ENCODE assay signal across 8 mouse cellular contexts in genomic region chr3:27155051-27155855, GRCm38 (mm10). TPM values are rescaled to one million over a fixed set of nuclear protein-coding genes. Genes with fewer than 3 reads are reported as not detected.
DNase-seq lines count a peak whose midpoint lies in the region; ATAC-seq and TF ChIP-seq lines count a peak whose summit lies in the region.

No protein-coding gene starts in this region.

- no peaks in the 10 kb centered on the region; the same call in 1 of the 2 replicates for H3K36me3 ChIP-seq in thymus, adult 2 months (ENCODE audit: control insufficient read depth, insufficient read depth, low read length)
- H3K36me3 ChIP-seq in macrophage (ENCODE audit: inconsistent target) = no peaks in the 10 kb centered on the region

- TF ChIP-seq POLR2A in thymus, adult 2 months (IDR thresholded peaks at IDR 0.05; ENCODE audit: control insufficient read depth, extremely low read depth, insufficient read depth, low read length, poor library complexity) = no peak

- H3K4me3 ChIP-seq in thymus, adult 2 months (ENCODE audit: control insufficient read depth, insufficient read depth, low read length) = no peak overlapping the region
- no peak overlapping the region for H3K4me3 ChIP-seq in macrophage (ENCODE audit: inconsistent target)

- WGBS in thymus, adult 2 months = 57% methylated on average over 6 of the region's 6 CpGs
- WGBS in macrophage (ENCODE audit: missing documents) = 85% methylated on average over 6 of the region's 6 CpGs

- H3K79me2 ChIP-seq in macrophage (ENCODE audit: inconsistent target) = peaks cover 31% of the 10 kb centered on the region

- H3K27ac ChIP-seq in thymus, adult 2 months (ENCODE audit: control insufficient read depth, insufficient read depth, low read length) = peak overlapping the region; percentile 39; the same call in 1 of the 2 replicates
- 0 out of 2 replicates have a peak overlapping the region, but pooled peaks have one; percentile 5 for H3K27ac ChIP-seq in macrophage

- no peaks in the 10 kb centered on the region for H3K27me3 ChIP-seq in thymus, adult 2 months (ENCODE audit: control insufficient read depth, insufficient read depth, low read length)

- H3K4me1 ChIP-seq in thymus, adult 2 months (replicated peaks; ENCODE audit: control insufficient read depth, insufficient read depth, low read length) = peaks cover 6% of the 10 kb centered on the region

- no peak for ATAC-seq in inflammation-experienced regulatory T-cells, adult 6 months

- no peak for TF ChIP-seq CTCF in thymus, adult 2 months (IDR thresholded peaks at IDR 0.05; ENCODE audit: borderline replicate concordance, control insufficient read depth, extremely low read depth, insufficient read depth, low read length, poor library complexity)

- peak; percentile 17 for DNase-seq in thymus, adult 2 months
- DNase-seq in thymus, postnatal 36 days = no peak
- peak; percentile 12 for DNase-seq in fibroblast of lung, adult 2 months (ENCODE audit: low read depth)
- DNase-seq in kidney, postnatal 25 days = peak; percentile 72 to 78
- no peak for DNase-seq in right cerebral cortex, adult 2 months (ENCODE audit: low spot score in 2 of 2)
- no peak for DNase-seq in frontal cortex, adult 2 months (ENCODE audit: extremely low spot score in 1 of 2, low spot score in 1 of 2)

RNA-seq across cellular contexts. Expression of gene Ect2, which starts 1.6 kb away (rescaled TPM):
- polyA plus RNA-seq in thymus, adult 2 months (2012; rRNA removed) = 12.0 and 16.9 TPM in 2 replicates
- 10 to 100 TPM in 6 of 26 experiments, 1 to 10 TPM in 20; 2.1 to 30.7 (median 7.5) TPM for total RNA-seq in macrophage (2018; cell fraction: chromatin; rRNA removed)
- total RNA-seq in macrophage (2018; cell fraction: cytosol; rRNA removed) = 1 to 10 TPM in 25 of 26 experiments, under 1 TPM in 1; 0.91 to 4.3 (median 2.3) TPM
- 10 to 100 TPM in 1 of 26 experiments, 1 to 10 TPM in 24, under 1 TPM in 1; 0.94 to 19.1 (median 2.9) TPM for total RNA-seq in macrophage (2018; cell fraction: nucleus; rRNA removed)
- polyA plus RNA-seq in macrophage (2018) = 1.3 to 5.8 TPM (median 2.8 TPM) in 3 replicates
- 10 to 100 TPM in 1 of 3 experiments, 1 to 10 TPM in 2; 4.0 to 37.2 (median 6.3) TPM for polyA plus RNA-seq in inflammation-experienced regulatory T-cells, adult 6 months (2017; shearing (Covaris generic))
- polyA plus RNA-seq in frontal cortex, adult 2 months (2012; rRNA removed) = 0.69 and 0.80 TPM in 2 replicates

RNA-seq across cellular contexts. Expression of gene Nceh1, which starts 27.5 kb away (rescaled TPM):
- 37.0 and 40.5 TPM in 2 replicates for polyA plus RNA-seq in thymus, adult 2 months (2012; rRNA removed)
- 100 to 1,000 TPM in 9 of 26 experiments, 10 to 100 TPM in 17; 18.6 to 236 (median 77.9) TPM for total RNA-seq in macrophage (2018; cell fraction: chromatin; rRNA removed)
- 100 to 1,000 TPM; 111 to 455 (median 227) TPM for total RNA-seq in macrophage (2018; cell fraction: cytosol; rRNA removed)
- 100 to 1,000 TPM in 25 of 26 experiments, 10 to 100 TPM in 1; 73.4 to 406 (median 223) TPM for total RNA-seq in macrophage (2018; cell fraction: nucleus; rRNA removed)
- 212 to 280 TPM (median 251 TPM) in 3 replicates for polyA plus RNA-seq in macrophage (2018)
- 10 to 100 TPM; 21.0 to 33.3 (median 22.7) TPM for polyA plus RNA-seq in inflammation-experienced regulatory T-cells, adult 6 months (2017; shearing (Covaris generic))
- 46.9 and 49.9 TPM in 2 replicates for polyA plus RNA-seq in frontal cortex, adult 2 months (2012; rRNA removed)

Comparison
In these comparisons a context has a peak if more than half of its experiments do, and no peak if none do; other contexts are left out.
1. DNase-seq: peak in thymus, adult 2 months (single experiment), fibroblast of lung, adult 2 months (single experiment) and kidney, postnatal 25 days (2 of 2); none in thymus, postnatal 36 days (0 of 2), right cerebral cortex, adult 2 months (0 of 2) and frontal cortex, adult 2 months (0 of 2).